Mouse (Mus musculus) layer of hippocampus, adult 9-10 months (tissue): ENCODE measurements at regions not wholly inside any gene's neighbourhood (a gene's known extent, or its start where the extent isn't known, plus 50 kb on each side); places are given as distances from the start of the nearest gene placed in this dataset.

Experiments
- DNase-seq: peaks from one replicate; pipeline ENCODE4 v3.0.0; 2022; ENCODE audit warnings: low spot score

DNA sequence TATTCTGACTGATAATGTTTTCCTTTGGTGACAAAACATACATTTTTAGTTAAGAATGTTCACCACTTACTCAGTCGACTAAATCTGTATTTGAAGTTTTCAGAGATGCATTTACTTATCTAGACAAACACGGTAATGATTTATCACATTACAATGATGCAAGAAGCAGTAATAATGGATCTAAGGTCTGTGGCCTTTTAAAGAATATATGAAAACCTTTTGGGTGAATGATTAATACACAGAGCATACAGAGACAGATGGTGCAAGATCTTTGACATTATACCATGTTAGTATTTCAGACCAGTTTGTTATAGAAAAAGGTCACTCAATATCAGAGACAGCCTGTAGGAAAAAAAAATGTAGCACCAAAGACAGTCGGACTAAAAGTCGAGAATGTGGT, 1004.2 kb upstream of the Ncam2 start:
- no peak for DNase-seq

DNA sequence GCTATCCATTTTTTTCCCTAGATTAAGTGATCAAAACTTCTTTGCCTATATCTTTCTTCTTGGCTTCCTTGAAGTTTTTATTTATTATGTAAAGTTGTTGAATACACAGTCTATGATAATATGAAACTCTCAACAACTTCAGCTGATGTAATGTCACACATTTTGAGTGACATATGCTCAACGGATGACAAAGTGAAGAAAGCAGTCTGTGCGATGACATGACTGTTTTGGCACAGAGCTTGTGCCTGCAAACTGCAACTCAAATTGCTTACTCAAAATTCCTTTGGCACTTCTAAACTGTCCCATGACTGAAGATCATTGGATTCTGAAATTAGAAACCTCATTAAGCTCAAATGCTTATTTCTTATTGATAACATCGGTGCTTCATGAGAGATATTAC, 997.7 kb upstream of the Ncam2 start:
- DNase-seq: no peak

DNA sequence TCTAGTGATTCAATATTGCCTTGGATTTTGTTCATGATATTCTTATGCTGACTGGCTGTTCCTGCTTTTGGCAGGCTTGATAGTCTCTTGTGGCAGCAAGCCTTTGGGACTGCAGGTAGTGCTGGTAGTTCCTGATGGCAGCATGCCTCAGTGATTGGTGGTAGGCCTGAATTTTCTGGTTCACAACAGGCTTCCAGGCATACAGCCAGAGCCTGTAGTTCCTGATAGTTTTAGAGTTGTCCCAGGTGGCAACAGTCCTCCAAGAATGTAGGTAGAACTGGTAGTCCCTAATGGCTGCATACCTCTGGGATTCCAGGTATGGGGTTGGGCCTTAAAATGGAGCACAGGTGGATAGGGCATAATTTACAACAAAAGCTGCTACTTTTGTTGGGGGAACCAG, 987.7 kb upstream of the Ncam2 start:
- no peak for DNase-seq

DNA sequence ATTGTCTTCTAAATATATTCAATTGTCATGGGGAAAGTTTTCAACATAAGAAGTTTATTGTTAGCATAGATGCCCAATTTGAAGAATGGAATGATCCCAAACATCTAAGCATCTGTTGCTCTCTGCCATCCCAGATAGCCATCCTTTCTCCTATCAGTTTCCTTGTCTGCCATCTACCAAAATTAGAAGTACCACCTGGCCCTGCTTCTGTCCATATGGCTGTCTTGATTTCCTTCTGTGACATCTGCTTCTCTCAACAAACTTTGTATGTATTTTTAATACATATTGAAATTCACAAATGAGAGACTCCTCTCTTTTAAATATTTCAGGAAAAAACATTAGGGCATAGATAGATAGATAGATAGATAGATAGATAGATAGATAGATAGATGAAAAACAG, 945.1 kb upstream of the Ncam2 start:
- DNase-seq: peak; percentile 63

DNA sequence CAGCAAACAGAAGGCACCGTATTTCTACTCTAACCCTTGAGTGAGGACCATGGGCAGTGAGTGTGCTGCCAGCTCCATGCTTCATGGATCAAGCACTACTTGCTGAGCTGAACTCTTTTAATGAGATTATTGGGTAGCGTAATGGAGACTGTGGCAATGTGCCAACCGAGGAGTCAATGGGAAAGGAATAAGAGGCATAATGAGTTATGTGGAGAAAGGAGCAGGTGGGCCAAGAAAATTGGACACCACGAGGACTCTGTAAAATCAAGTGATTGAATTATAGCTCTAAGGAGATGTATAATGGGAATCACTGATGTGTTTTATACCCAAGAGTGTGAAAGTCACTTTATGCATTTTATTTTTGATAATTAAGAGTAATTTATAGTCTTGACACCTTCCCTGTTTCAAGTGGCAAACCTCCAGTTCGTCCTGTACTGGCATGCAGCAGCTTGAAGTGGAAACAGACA, 934.3 kb upstream of the Ncam2 start:
- no peak for DNase-seq

DNA sequence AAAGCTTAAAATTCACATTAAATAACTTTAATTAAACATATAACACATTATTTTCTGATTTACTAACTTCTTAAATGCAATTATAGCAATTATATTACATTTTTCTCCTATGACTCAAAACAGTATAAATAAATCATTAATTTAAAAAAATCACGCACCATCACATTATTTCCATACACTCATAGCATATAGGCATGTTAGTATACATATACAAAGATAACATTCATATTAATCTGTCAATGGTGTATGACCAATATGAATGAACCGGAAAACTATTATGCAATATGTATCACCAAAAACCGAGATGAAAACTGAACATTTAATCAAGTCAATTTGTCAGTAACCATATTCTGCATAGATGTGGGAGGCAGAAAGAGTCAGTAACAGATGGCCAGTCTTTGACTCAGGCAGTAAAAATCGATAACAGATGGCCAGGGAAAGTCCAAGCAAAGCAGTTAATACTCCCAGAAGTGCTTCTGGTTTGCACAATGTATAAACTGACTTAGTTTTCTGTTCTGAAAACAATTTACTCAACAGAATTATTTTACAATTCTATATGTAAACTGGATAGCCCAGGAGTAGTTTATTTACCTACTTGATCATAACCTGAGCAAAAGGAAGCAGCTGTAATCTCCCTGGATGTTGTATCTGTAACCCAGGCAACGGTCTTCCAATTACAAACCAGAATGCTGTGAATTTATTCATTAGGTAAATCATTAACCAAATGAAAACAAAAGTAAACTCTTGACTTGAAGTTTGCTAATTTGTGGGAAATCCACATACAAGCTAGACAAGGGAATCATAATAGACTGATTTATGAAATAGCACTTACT, 928.0 kb upstream of the Ncam2 start:
- DNase-seq: peak; percentile 47
